Mouse (Mus musculus): ENCODE measurements at regions not wholly inside any gene's neighbourhood (a gene's known extent, or its start where the extent isn't known, plus 50 kb on each side); places are given as distances from the start of the nearest gene placed in this dataset.

DNA sequence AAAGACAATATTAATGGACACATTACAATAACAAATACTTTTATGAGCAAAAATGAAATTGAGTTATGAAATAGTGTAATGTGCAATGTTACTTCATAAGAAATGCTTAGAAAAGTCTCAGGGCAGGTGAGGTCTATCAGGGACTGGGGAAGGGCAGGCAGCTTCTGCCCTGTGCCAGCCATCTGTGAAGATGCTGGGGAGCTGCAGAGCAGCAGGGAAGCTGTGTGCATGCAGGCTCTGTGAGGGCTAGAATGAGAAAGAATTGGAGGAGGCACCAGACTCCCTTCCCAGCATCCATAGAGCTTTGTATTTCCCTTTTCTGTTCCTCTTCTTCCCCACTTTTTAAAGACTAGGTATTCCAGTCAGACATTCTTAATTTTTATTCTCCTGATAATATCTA is 281.8 kb downstream of the Mef2c start:
- TF ChIP-seq CTCF (IDR thresholded peaks at IDR 0.05; ENCODE audit: low read depth) (no peak), EP300 (IDR thresholded peaks at IDR 0.05; ENCODE audit: low read depth) (no peak)

Data from liver, embryonic 14.5 days (tissue).